Mouse (Mus musculus) spleen, adult 2 months (tissue): Measurements from ENCODE around the gene Kazn.

Source experiments
- CTCF ChIP-seq: fragments of 200-500 bp; IDR thresholded peaks from 2 replicates; pipeline ENCODE4 v1.5.1; 2011; ENCODE audit warnings: mild to moderate bottlenecking, inconsistent platforms; ENCODE audit not compliant: insufficient read depth, insufficient read length, insufficient replicate concordance; ENCODE audit errors: extremely low read depth
- POLR2A ChIP-seq: fragments of 200-500 bp; IDR thresholded peaks from 2 replicates; pipeline ENCODE4 v1.6.1; 2011; ENCODE audit warnings: low read depth, low read length, inconsistent platforms

GRCm38 (mm10) chr4:142209476-142209875 lies 29.7 kb downstream of the Kazn start:
- TF ChIP-seq CTCF (no peak), POLR2A (no peak)
